Mouse (Mus musculus): ENCODE data around the gene Sh2d2a.
"Not testable (repeated sequence)": the region's sequence is repeated elsewhere in the genome, so short reads cannot be mapped to it uniquely, and the experiment has no call there.

The Sh2d2a gene

GRCm38 (mm10) chr3:87846650-87847110, at the start of gene Sh2d2a:
Gene Sh2d2a (plus strand): TSS chr3:87846755.
- peak in 1 of 2 experiments; percentile 15 for DNase-seq

- DNase-seq, result no peak
These were observed 44.9 kb upstream of the Sh2d2a start for GRCm38 (mm10) chr3:87801681-87802080.

GRCm38 (mm10) chr3:87804038-87804677, 42.4 kb upstream of the Sh2d2a start:
- no peak for DNase-seq

GRCm38 (mm10) chr3:87809322-87809962, 37.1 kb upstream of the Sh2d2a start:
- no peak for DNase-seq

GRCm38 (mm10) chr3:87811297-87811696, 35.3 kb upstream of the Sh2d2a start:
- no peak for DNase-seq

- no peak for DNase-seq
These were observed 34.1 kb upstream of the Sh2d2a start for GRCm38 (mm10) chr3:87812413-87812812.

GRCm38 (mm10) chr3:87812873-87813272, 33.7 kb upstream of the Sh2d2a start:
- DNase-seq, result no peak

- no peak for DNase-seq
These were observed 30.4 kb upstream of the Sh2d2a start for GRCm38 (mm10) chr3:87816166-87816565.

GRCm38 (mm10) chr3:87816646-87817093, 29.9 kb upstream of the Sh2d2a start:
- peak; percentile 49 to 79 for DNase-seq

- no peak for DNase-seq
These were observed 28.3 kb upstream of the Sh2d2a start for GRCm38 (mm10) chr3:87818226-87818625.

GRCm38 (mm10) chr3:87824206-87824605, 22.3 kb upstream of the Sh2d2a start, which contains the start of gene Pear1:
Gene Pear1 (minus strand): TSS chr3:87824306.
- DNase-seq, result not testable (repeated sequence)

GRCm38 (mm10) chr3:87828435-87828834, 18.1 kb upstream of the Sh2d2a start:
- no peak for DNase-seq

GRCm38 (mm10) chr3:87829025-87829424, 17.5 kb upstream of the Sh2d2a start:
- no peak for DNase-seq

GRCm38 (mm10) chr3:87832109-87832859, 14.3 kb upstream of the Sh2d2a start:
- no peak for DNase-seq

- no peak for DNase-seq
These were observed 13.1 kb upstream of the Sh2d2a start for GRCm38 (mm10) chr3:87833482-87833881.

- peak in 1 of 2 experiments; percentile 80 for DNase-seq
These were observed 7.9 kb upstream of the Sh2d2a start for GRCm38 (mm10) chr3:87838622-87839021.

GRCm38 (mm10) chr3:87840858-87841257, 5.7 kb upstream of the Sh2d2a start:
- DNase-seq, result no peak

- no peak for DNase-seq
These were observed 1.6 kb upstream of the Sh2d2a start for GRCm38 (mm10) chr3:87844981-87845380.

GRCm38 (mm10) chr3:87846186-87846585, 369 bp upstream of the Sh2d2a start:
- no peak for DNase-seq

- DNase-seq, result no peak
These were observed 1.1 kb downstream of the Sh2d2a start for GRCm38 (mm10) chr3:87847680-87848079.

GRCm38 (mm10) chr3:87849117-87849516, 2.6 kb downstream of the Sh2d2a start:
- DNase-seq, result no peak

GRCm38 (mm10) chr3:87854795-87855568, 8.4 kb downstream of the Sh2d2a start:
- peak; percentile 35 to 70 for DNase-seq

GRCm38 (mm10) chr3:87855936-87856335, 9.4 kb downstream of the Sh2d2a start:
- no peak for DNase-seq

All from lung, postnatal 4 days (tissue).